Mouse (Mus musculus) thymus, adult 2 months (tissue): ENCODE measurements around the gene Cdca8.

ENCODE experiments used
- CTCF ChIP-seq: fragments of 200-500 bp; IDR thresholded peaks from 2 replicates; pipeline ENCODE4 v1.5.1; 2012; ENCODE audit warnings: mild to moderate bottlenecking, control low read depth, low read length, moderate library complexity, borderline replicate concordance; ENCODE audit not compliant: control insufficient read depth, poor library complexity, insufficient read depth; ENCODE audit errors: extremely low read depth
- POLR2A ChIP-seq: fragments of 200-500 bp; IDR thresholded peaks from 2 replicates; pipeline ENCODE4 v1.6.1; 2012; ENCODE audit warnings: mild to moderate bottlenecking, low read length, control low read depth, moderate library complexity; ENCODE audit not compliant: control insufficient read depth, poor library complexity, insufficient read depth; ENCODE audit errors: extremely low read depth

DNA sequence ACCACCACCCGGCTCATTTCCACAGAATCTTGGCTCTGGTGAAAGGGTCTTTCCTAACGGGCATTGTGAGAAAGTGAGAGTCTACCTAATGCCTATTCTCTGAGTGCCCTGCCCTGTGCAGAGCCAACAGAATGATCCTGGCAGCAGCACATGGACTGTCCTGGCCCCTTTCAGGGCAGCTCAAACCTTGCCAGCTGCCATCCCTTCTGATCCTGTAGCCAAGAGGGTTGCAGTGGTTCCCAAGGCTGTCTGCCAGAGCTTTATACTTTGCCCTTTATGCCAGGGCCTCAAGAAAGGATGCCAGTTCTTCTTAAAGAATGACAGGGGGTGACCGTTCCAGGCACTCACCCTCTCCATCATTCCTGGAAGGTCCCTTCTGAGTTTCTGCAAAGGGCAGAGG lies 10.4 kb upstream of the Cdca8 start:
- TF ChIP-seq POLR2A (no peak), CTCF (no peak)
